Mouse (Mus musculus): ENCODE data around the gene Cntn5.

Gene Cntn5

GRCm38 (mm10) chr9:10904616-10905363 is at the start of gene Cntn5:
TSS of gene Cntn5 (minus strand) at chr9:10904775.
- DNase-seq (ENCODE audit: low spot score in 2 of 2): no peak

GRCm38 (mm10) chr9:10950470-10950869 is 45.9 kb upstream of the Cntn5 start:
- no peak for DNase-seq (ENCODE audit: low spot score in 2 of 2)

- peak in 1 of 2 experiments; percentile 31 for DNase-seq (ENCODE audit: low spot score in 2 of 2)
These were observed 5.0 kb upstream of the Cntn5 start for GRCm38 (mm10) chr9:10909573-10909972.

DNA sequence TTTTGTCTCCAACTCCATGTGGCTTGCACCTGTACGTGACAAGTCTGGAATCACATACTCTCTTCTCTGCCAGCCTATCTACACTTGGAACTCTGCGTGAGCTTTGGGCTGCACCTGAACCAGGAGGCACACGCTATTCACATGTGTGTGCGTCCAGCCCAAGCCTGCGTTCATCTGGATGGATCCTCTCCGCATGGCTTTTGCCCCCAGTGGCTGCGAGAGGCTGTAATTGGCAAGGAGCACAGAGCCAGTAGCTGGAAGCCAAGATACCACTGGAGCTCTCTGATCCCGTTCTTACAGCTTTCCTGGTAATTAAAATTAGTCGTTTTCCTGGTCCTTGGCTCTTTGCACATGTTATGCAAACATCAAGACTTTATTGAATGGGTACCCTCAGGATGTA is 1.1 kb upstream of the Cntn5 start:
- no peak for DNase-seq (ENCODE audit: low spot score in 2 of 2)

GRCm38 (mm10) chr9:10879758-10880157 is 24.8 kb downstream of the Cntn5 start:
- no peak for DNase-seq (ENCODE audit: low spot score in 2 of 2)

GRCm38 (mm10) chr9:10873881-10874280 is 30.7 kb downstream of the Cntn5 start:
- no peak for DNase-seq (ENCODE audit: low spot score in 2 of 2)

GRCm38 (mm10) chr9:10856204-10856892 is 48.2 kb downstream of the Cntn5 start:
- no peak for DNase-seq (ENCODE audit: low spot score in 2 of 2)

- no peak for DNase-seq (ENCODE audit: low spot score in 2 of 2)
These were observed 87.9 kb downstream of the Cntn5 start for GRCm38 (mm10) chr9:10816711-10817110.

DNA sequence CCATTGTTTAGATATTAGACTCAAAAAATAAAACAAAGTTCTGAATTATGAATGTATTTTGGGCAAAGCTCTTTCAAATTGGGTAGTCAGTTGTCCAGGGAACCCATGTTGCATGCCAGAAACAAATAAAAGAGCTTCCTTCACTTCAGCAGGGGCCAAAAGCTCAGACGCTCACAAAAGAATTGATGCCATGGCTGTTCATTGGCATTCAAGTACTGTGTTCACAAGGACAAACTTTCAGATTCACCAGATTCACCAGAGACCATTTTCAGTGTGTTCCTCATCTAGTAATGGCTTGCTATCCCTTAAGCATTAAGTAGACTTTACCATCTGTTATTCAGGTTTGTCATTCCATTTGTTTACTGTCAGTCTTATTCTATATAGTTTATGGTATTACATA is 107.4 kb downstream of the Cntn5 start:
- DNase-seq (ENCODE audit: low spot score in 2 of 2): no peak

GRCm38 (mm10) chr9:10795102-10795501 is 109.5 kb downstream of the Cntn5 start:
- no peak for DNase-seq (ENCODE audit: low spot score in 2 of 2)

DNA sequence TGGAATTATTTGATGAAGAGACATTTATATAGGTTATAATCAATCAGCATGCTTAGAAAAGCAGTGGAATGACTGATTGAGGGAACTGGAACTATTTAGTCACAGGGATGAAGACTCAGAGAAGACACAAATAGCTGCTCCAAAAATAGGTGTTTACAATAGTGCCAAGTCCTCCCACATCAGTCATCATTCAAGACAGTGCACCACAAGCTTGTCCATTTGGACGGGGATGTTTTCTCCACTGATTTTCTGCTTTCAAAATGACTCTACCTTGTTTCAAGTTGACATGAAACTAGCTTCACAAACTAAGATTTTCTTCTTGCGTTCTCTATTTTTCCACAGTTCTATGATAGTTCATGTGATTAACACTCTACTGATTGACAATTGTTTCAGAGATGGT is 172.7 kb downstream of the Cntn5 start:
- no peak for DNase-seq (ENCODE audit: low spot score in 2 of 2)

- no peak for DNase-seq (ENCODE audit: low spot score in 2 of 2)
These were observed 180.4 kb downstream of the Cntn5 start for GRCm38 (mm10) chr9:10724191-10724590.

DNA sequence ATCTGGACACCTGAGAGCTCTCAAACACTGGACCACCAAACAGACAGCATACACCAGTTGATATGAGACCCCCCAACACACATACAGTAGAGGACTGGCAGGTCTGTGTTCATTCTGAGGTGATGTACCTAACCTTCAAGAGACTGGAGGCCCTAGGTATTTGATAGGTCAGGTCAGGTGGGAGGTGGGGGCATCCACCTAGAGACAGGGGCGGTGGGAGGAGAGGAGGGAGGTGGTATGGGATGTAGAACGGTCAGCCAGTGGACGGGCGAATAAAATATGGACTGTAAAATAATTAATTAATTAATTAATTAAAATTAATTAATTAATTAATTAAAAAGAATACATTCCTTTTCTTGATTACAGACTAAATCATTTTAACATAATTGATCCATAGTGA is 182.5 kb downstream of the Cntn5 start:
- DNase-seq (ENCODE audit: low spot score in 2 of 2): no peak

GRCm38 (mm10) chr9:10718986-10719385 is 185.6 kb downstream of the Cntn5 start:
- DNase-seq (ENCODE audit: low spot score in 2 of 2): no peak

- no peak for DNase-seq (ENCODE audit: low spot score in 2 of 2)
These were observed 190.9 kb downstream of the Cntn5 start for GRCm38 (mm10) chr9:10713641-10714040.

DNA sequence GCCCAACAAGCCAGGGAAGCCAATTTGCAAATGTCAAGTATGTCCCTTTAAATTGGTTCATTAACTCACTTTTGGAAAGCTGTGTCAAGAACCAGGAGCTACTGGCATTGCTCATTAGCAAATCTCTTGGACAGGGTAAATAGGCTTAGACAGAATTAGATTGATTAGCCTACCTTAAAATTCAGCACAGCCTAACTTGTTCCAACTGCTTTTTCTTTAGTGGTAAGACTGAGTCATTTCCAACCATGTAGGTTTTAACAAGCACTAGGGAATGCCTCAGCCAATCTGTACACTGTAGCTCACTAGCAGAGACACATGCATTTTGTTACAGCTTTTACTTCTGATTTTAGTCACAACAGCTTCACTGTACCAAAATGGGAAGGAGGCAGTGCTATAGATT is 222.9 kb downstream of the Cntn5 start:
- no peak for DNase-seq (ENCODE audit: low spot score in 2 of 2)

- DNase-seq (ENCODE audit: low spot score in 2 of 2): no peak
These were observed 223.4 kb downstream of the Cntn5 start for GRCm38 (mm10) chr9:10681181-10681580.

- no peak for DNase-seq (ENCODE audit: low spot score in 2 of 2)
These were observed 235.9 kb downstream of the Cntn5 start for GRCm38 (mm10) chr9:10668676-10669075.

DNA sequence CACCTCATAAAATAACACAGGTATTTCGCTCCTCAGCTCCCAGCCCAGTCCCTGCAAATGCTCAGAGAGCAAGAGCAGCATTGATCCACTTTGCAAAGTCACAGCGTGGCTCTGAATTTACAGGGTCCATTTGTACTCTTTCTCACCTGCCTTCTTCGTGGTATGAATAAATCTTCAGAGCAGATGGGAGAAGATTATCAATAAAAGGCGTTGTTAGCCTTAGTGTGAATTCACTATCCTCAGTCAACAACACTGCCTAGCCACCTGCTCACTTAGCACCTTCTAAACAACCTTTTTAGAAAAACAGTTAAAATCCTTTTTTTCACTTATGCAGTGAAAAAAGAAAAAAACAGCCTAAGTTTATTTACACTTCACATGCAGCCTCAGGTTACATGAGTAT is 237.1 kb downstream of the Cntn5 start:
- no peak for DNase-seq (ENCODE audit: low spot score in 2 of 2)

DNA sequence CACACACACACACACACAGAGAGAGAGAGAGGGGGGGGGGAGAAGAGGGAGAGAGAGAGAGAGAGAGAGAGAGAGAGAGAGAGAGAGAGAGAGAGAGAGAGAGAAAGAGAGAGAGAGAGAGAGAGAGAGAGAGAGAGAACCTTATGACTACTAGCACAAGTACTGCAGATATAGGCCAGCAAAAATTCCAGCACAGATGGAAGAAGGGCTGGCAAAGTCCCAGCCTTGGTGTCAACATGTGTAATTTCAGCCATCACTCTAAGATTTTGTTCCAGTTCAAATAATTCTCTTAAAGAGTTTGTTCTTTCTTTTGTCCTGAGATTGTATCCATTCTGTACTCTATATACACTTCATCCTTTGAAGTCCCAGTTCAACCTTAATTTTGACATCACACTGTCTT is 238.8 kb downstream of the Cntn5 start:
- DNase-seq (ENCODE audit: low spot score in 2 of 2): no peak

GRCm38 (mm10) chr9:10663101-10663500 is 241.5 kb downstream of the Cntn5 start:
- DNase-seq (ENCODE audit: low spot score in 2 of 2): no peak

DNA sequence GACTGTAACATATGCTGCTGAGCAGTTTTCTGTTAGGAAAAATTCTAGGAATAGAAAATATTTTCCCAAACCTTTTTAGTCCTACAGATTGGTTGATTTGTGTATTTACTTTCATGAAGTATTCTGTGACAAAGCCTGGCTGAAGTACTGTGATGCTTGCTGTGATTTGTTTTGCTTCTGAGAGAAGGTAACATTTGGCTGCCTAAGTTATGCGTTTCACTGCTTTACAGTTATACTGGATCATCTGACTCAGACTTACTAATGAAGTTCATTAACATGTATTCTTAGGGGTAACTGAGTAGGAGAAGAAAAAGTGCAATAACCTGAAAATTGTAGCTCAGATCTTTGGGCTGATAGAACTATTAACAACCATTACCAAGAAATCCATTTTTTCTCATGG is 245.1 kb downstream of the Cntn5 start:
- no peak for DNase-seq (ENCODE audit: low spot score in 2 of 2)

DNA sequence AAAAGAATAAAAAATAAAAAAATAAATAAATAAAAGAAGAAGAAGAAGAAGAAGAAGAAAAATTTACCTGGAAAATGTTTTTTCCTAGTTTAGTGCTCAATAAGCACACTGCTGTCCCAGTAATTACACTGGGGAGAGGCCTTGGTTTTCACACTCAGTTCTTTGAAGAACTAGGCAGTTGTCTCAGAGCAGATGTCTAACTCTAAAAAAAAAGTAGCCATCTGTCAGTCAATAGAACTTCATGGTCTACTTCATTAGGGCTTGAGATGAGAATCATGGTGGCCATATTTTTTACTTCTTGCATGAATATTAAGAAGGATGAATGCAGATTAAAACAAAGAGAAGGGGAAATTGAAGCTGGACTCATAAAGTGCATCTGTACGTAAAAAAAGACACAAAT is 246.5 kb downstream of the Cntn5 start:
- DNase-seq (ENCODE audit: low spot score in 2 of 2): no peak

All from spleen, postnatal 14 days (tissue).